Mouse (Mus musculus) intestine, embryonic 14.5 days (tissue): ENCODE results near the gene Rnase1. TPM values are rescaled to one million over a fixed set of nuclear protein-coding genes. Genes with fewer than 3 reads are reported as not detected.

Experiments used
- ATAC-seq: fragments of 200-750 bp; cut with Nextera tagmentation; replicated peaks from 2 replicates; pipeline ENCODE4 v1.8.0; 2017; ENCODE audit warnings: low read depth, moderate number of reproducible peaks, moderate TSS enrichment, moderate library complexity; ENCODE audit not compliant: low FRiP score, low TSS enrichment
- DNase-seq: peaks from one replicate; pipeline ENCODE4 v3.0.0-alpha.2; 2018; ENCODE audit warnings: low spot score
- H3K27ac ChIP-seq: fragments of 300-500 bp; sonication (generic); 2 replicates; pipeline ENCODE4 v1.5.1; 2014; ENCODE audit warnings: low read depth, mild to moderate bottlenecking, control low read depth
- H3K27me3 ChIP-seq: fragments of 300-500 bp; sonication (generic); replicated peaks from 2 replicates; pipeline ENCODE4 v1.6.1; 2014; ENCODE audit warnings: low read length, control low read depth; ENCODE audit not compliant: control insufficient read depth, insufficient read depth
- H3K36me3 ChIP-seq: fragments of 300-500 bp; sonication (generic); 2 replicates; pipeline ENCODE4 v1.6.1; 2014; ENCODE audit warnings: low read length, control low read depth; ENCODE audit not compliant: control insufficient read depth, insufficient read depth
- H3K4me1 ChIP-seq: fragments of 300-500 bp; sonication (generic); replicated peaks from 2 replicates; pipeline ENCODE4 v1.6.1; 2014; ENCODE audit warnings: low read length, control low read depth, mixed read lengths; ENCODE audit not compliant: control insufficient read depth, insufficient read depth
- H3K4me2 ChIP-seq: fragments of 300-500 bp; sonication (generic); 2 replicates; pipeline ENCODE4 v1.6.1; 2014; ENCODE audit warnings: low read length
- H3K4me3 ChIP-seq: fragments of 300-500 bp; sonication (generic); 2 replicates; pipeline ENCODE4 v1.5.1; 2014; ENCODE audit warnings: low read depth, low read length, control low read depth, mixed read lengths
- H3K9ac ChIP-seq: fragments of 300-500 bp; sonication (generic); 2 replicates; pipeline ENCODE4 v1.6.1; 2014; ENCODE audit warnings: mild to moderate bottlenecking, low read length
- H3K9me3 ChIP-seq: fragments of 300-500 bp; sonication (generic); 2 replicates; pipeline ENCODE4 v1.6.1; 2016; ENCODE audit warnings: low read length, control low read depth; ENCODE audit not compliant: control insufficient read depth
- WGBS: fragments of 180-500 bp; shearing (Covaris S2); extraction: QIAGEN DNeasy Blood & Tissue Kit; methylation state at CpG from one replicate; pipeline ENCODE4 v1.1.7; 2014; 5-methylcytosine and 5-hydroxymethylcytosine counted together
- polyA plus RNA-seq: library from polyadenylated mRNA; unstranded; fragments of >200 nt; fragmentation: Nextera tagmentation; extraction: Ambion mirVana; gene quantifications from 2 replicates; pipeline ENCODE4 v1.2.1, GENCODE M21; 2014

The Rnase1 gene
- polyA plus RNA-seq, 1 experiment from 2014 or later, result 4.0 TPM

DNA sequence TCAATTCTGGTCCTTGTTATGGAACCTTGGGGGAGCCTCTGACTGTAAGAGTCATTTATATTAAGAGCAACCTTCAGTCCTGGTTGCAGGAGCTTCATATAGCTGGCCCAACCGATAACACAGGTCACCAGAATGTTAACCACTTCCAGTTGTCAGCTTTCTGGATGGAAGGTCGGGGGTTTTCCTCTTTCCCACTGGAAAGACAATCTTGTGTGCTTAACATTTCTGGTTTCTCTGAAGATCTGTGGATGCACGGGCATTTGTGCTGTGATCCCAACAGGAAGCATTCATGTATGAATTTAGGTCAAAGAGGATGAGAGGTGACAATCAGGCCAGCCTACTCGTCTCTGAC lies 17.0 kb downstream of the Rnase1 start:
- H3K27ac ChIP-seq, result no peak overlapping the region
- 76% methylated on average over 4 of the region's 4 CpGs for WGBS
- H3K9ac ChIP-seq, result no peak overlapping the region
- no peaks in the 10 kb centered on the region for H3K4me1 ChIP-seq
- no peaks in the 10 kb centered on the region for H3K9me3 ChIP-seq
- no peak overlapping the region for H3K4me2 ChIP-seq
- DNase-seq (no peak), ATAC-seq (no peak)
- no peaks in the 10 kb centered on the region for H3K36me3 ChIP-seq
- no peak overlapping the region for H3K4me3 ChIP-seq
- H3K27me3 ChIP-seq, result no peaks in the 10 kb centered on the region

DNA sequence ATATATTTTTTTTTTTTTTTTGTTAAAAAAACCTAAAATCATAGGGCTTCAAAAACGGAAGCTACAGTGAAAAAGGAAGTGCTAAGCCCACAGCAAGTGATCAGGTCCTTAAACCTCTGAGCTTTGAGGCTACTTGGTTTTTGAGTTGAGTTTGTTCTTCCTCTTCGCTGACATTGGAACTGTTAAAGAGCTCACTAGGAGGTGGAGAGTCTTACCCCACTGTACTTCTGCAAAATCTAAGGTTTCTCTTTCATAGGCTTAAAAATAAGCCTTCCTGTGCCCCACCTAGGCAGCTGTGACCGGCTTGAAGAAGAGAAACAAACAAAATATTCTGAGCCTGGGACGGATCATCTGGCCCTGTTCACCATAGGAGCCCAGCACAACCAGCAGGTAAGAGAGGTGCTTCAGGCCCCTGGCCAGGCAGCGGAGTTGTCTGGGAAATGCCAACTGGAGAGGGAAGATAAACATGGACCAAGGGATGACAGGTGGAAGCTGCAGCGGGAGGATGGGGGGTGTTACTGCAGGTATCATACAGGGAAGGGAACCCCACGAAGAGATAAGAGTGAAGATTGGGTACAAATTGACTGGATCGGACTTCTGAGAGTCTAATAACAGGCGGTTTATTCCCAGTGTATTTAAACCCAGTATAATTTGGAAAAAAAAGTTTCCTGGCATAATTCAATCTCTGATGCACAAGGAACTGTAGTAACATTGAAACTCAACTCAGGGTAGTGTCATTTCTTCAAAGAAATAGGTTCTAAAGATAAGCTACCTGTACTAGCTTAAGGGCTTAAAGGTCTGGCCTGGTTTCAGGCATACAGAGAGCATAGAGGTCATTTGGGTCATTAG lies 17.6 kb downstream of the Rnase1 start:
- Histone ChIP-seq H3K9ac (no peak overlapping the region), H3K27ac (no peak overlapping the region), H3K36me3 (no peaks in the 10 kb centered on the region), H3K9me3 (no peaks in the 10 kb centered on the region), H3K4me2 (no peak overlapping the region), H3K4me1 (no peaks in the 10 kb centered on the region), H3K4me3 (no peak overlapping the region), H3K27me3 (no peaks in the 10 kb centered on the region)
- DNase-seq (no peak), ATAC-seq (no peak)
- WGBS, result 76% methylated on average over 9 of the region's 9 CpGs

DNA sequence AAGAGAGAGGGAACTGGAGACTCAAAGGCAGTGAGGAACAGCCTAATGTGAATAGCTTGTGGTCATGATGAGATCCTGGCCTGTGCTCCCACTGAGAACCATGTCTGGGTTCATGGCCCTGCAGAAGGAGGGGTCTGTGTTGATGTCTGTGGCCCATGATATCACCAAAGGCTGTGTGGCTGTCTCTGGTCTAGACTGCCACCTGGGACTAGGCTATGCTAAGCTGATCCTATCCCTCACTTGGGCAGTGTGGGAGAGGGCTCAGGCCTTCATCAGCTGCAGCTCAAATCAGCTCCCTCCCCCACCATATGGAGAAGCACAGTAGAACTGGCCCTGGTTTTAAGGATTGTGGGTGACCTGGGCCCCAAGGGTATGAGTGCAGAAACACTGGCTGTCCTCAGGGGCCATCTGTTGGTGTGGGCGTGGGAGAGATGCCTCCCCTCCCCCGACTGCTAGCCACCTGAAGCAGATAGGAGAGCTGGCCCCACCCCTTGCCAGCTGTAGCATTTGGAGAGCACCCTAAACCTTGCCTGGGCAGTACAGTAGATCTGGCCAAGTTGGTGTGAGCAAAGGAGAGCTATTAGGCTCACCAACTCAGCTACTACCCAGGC lies 18.8 kb downstream of the Rnase1 start:
- no peak for ATAC-seq
- H3K36me3 ChIP-seq, result no peaks in the 10 kb centered on the region
- DNase-seq, result no peak
- no peaks in the 10 kb centered on the region for H3K27me3 ChIP-seq
- H3K9ac ChIP-seq, result no peak overlapping the region
- no peak overlapping the region for H3K4me2 ChIP-seq
- no peaks in the 10 kb centered on the region for H3K4me1 ChIP-seq
- no peaks in the 10 kb centered on the region for H3K9me3 ChIP-seq
- 63% methylated on average over 2 of the region's 2 CpGs for WGBS
- H3K27ac ChIP-seq, result no peak overlapping the region
- H3K4me3 ChIP-seq, result no peak overlapping the region

DNA sequence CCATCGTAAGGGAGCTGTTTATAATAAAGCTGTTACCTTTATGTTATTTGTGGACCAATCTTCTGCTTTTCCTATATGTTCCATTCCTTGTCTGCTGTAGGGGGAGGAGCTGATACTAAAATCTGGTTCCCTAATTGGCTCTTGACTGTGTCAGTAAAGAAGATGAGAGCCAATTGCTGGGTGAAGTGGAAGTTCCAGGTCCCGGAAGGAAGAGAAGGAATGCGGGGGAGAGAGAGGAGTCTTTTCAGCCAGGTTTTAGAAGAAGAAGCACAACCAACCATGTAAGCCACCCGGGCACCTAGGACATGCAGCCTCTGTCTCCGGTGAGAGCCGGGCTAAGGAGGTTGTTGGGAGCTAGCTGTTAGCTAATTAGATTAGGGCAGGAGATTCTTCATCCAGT lies 20.9 kb downstream of the Rnase1 start:
- Histone ChIP-seq H3K4me3 (no peak overlapping the region), H3K27me3 (no peaks in the 10 kb centered on the region), H3K4me1 (no peaks in the 10 kb centered on the region), H3K9ac (no peak overlapping the region), H3K36me3 (no peaks in the 10 kb centered on the region), H3K4me2 (no peak overlapping the region), H3K9me3 (no peaks in the 10 kb centered on the region), H3K27ac (no peak overlapping the region)
- DNase-seq (no peak), ATAC-seq (no peak)
- 82% methylated on average over 6 of the region's 6 CpGs for WGBS

- no peak within 1 kb of the TSS for H3K27ac ChIP-seq
- H3K4me1 ChIP-seq, result no peaks in the 10 kb centered on the region
- no peak within 1 kb of the TSS for H3K4me3 ChIP-seq
- no peak within 1 kb of the TSS for H3K4me2 ChIP-seq
- WGBS, result 54% methylated on average over 12 of the region's 12 CpGs
- H3K9ac ChIP-seq, result no peak within 1 kb of the TSS
- H3K9me3 ChIP-seq, result no peaks in the 10 kb centered on the region
- ATAC-seq (no peak), DNase-seq (no peak)
- no peaks in the 10 kb centered on the region for H3K36me3 ChIP-seq
- H3K27me3 ChIP-seq, result no peaks in the 10 kb centered on the region
Measured at GRCm38 (mm10) chr14:51113916-51114560, 32.5 kb downstream of the Rnase1 start, which contains the start of gene Eddm3b. TSS of gene Eddm3b (plus strand) at chr14:51114426.

- no peaks in the 10 kb centered on the region for H3K4me1 ChIP-seq
- no peak overlapping the region for H3K4me3 ChIP-seq
- H3K4me2 ChIP-seq, result no peak overlapping the region
- no peaks in the 10 kb centered on the region for H3K36me3 ChIP-seq
- no peak for ATAC-seq
- no peaks in the 10 kb centered on the region for H3K9me3 ChIP-seq
- DNase-seq, result no peak
- H3K27me3 ChIP-seq, result no peaks in the 10 kb centered on the region
- no peak overlapping the region for H3K27ac ChIP-seq
- H3K9ac ChIP-seq, result no peak overlapping the region
- 35% methylated on average over 9 of the region's 9 CpGs for WGBS
Measured at GRCm38 (mm10) chr14:51113476-51113875, 33.1 kb downstream of the Rnase1 start.

- H3K4me2 ChIP-seq, result no peak overlapping the region
Measured at GRCm38 (mm10) chr14:51111966-51112365, 34.6 kb downstream of the Rnase1 start.

GRCm38 (mm10) chr14:51106449-51106967 lies 40.1 kb downstream of the Rnase1 start:
- H3K27me3 ChIP-seq, result no peaks in the 10 kb centered on the region
- no peak overlapping the region for H3K4me2 ChIP-seq
- no peak for DNase-seq
- peak; percentile 46; the same call in 1 of the 2 replicates for ATAC-seq
- H3K9me3 ChIP-seq, result no peaks in the 10 kb centered on the region
- peaks cover 9% of the 10 kb centered on the region; the same call in 1 of the 2 replicates for H3K36me3 ChIP-seq
- no peak overlapping the region for H3K9ac ChIP-seq
- no peak overlapping the region for H3K27ac ChIP-seq
- H3K4me1 ChIP-seq, result no peaks in the 10 kb centered on the region
- no peak overlapping the region for H3K4me3 ChIP-seq

More at GRCm38 (mm10) chr14:51111966-51112365, 34.6 kb downstream of the Rnase1 start:
- no peak overlapping the region for H3K4me3 ChIP-seq
- WGBS, result 60% methylated on average over 3 of the region's 3 CpGs
- H3K4me1 ChIP-seq, result no peaks in the 10 kb centered on the region
- H3K9ac ChIP-seq, result no peak overlapping the region
- H3K9me3 ChIP-seq, result no peaks in the 10 kb centered on the region
- DNase-seq (no peak), ATAC-seq (no peak)
- no peaks in the 10 kb centered on the region for H3K36me3 ChIP-seq
- H3K27ac ChIP-seq, result no peak overlapping the region
- no peaks in the 10 kb centered on the region for H3K27me3 ChIP-seq
